Mouse (Mus musculus) embryonic facial prominence, embryonic 11.5 days (tissue): ENCODE data around the gene 1700012B07Rik. TPM values are rescaled to one million over a fixed set of nuclear protein-coding genes. Genes with fewer than 3 reads are reported as not detected.

Experiments used
- ATAC-seq: fragments of 200-750 bp; cut with Nextera tagmentation; replicated peaks from 2 replicates; pipeline ENCODE4 v1.8.0; 2017; ENCODE audit warnings: low read depth; ENCODE audit not compliant: insufficient number of reproducible peaks, low FRiP score, low TSS enrichment
- DNase-seq: peaks from one replicate; pipeline ENCODE4 v3.0.0-alpha.2; 2015; ENCODE audit warnings: low spot score
- H3K27ac ChIP-seq: fragments of 300-500 bp; sonication (generic); replicated peaks from 2 replicates; pipeline ENCODE4 v1.5.1; 2014; ENCODE audit warnings: mild to moderate bottlenecking, low read depth, low read length, control low read depth
- H3K27me3 ChIP-seq: fragments of 300-500 bp; sonication (generic); 2 replicates; pipeline ENCODE4 v1.6.1; 2014; ENCODE audit warnings: mild to moderate bottlenecking, low read length, moderate library complexity, mixed read lengths; ENCODE audit not compliant: control insufficient read depth, insufficient read depth
- H3K36me3 ChIP-seq: fragments of 300-500 bp; sonication (generic); replicated peaks from 2 replicates; pipeline ENCODE4 v1.6.1; 2014; ENCODE audit warnings: low read depth, mild to moderate bottlenecking, low read length, moderate library complexity, mixed read lengths; ENCODE audit not compliant: control insufficient read depth, insufficient read depth
- H3K4me1 ChIP-seq: fragments of 300-500 bp; sonication (generic); 2 replicates; pipeline ENCODE4 v1.6.1; 2014; ENCODE audit warnings: low read length, mixed read lengths; ENCODE audit not compliant: control insufficient read depth, insufficient read depth
- H3K4me2 ChIP-seq: fragments of 300-500 bp; sonication (generic); 2 replicates; pipeline ENCODE4 v1.6.1; 2014; ENCODE audit warnings: low read depth, mild to moderate bottlenecking, control low read depth, low read length, moderate library complexity
- H3K4me3 ChIP-seq: fragments of 300-500 bp; sonication (generic); 2 replicates; pipeline ENCODE4 v1.5.1; 2014; ENCODE audit warnings: low read depth, low read length, control low read depth
- H3K9ac ChIP-seq: fragments of 300-500 bp; sonication (generic); replicated peaks from 2 replicates; pipeline ENCODE4 v1.6.1; 2014; ENCODE audit warnings: mild to moderate bottlenecking, control low read depth, low read length
- H3K9me3 ChIP-seq: fragments of 300-500 bp; sonication (generic); replicated peaks from 2 replicates; pipeline ENCODE4 v1.6.1; 2016; ENCODE audit warnings: mild to moderate bottlenecking, low read length, inconsistent platforms, mixed read lengths; ENCODE audit not compliant: control insufficient read depth
- WGBS: fragments of 180-500 bp; shearing (Covaris S2); extraction: QIAGEN DNeasy Blood & Tissue Kit; methylation state at CpG from one replicate; pipeline ENCODE4 v1.1.7; 2014; 5-methylcytosine and 5-hydroxymethylcytosine counted together
- polyA plus RNA-seq: library from polyadenylated mRNA; unstranded; fragments of >200 nt; fragmentation: Nextera tagmentation; extraction: Ambion mirVana; gene quantifications from 2 replicates; pipeline ENCODE4 v1.2.1, GENCODE M21; 2014

Gene 1700012B07Rik
- polyA plus RNA-seq, 1 experiment from 2014 or later = not detected

DNA sequence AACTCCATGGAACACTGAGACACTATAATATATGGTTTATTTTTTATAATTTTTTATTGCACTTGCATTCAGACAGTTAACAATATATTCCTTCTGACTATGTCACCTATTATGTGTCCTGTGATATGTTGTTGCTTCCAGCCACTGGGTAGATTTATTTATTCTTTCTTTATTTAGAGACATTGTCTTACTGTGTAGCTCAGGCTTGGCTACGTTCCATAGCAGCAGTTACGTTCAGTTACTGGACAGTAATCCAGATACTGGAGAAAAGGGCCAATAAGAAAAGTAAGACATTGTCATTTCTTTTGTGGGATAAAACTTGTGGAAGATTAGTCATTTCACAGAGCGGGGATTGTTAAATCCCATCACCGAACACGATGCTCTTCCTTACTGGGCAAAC lies 2.5 kb upstream of the 1700012B07Rik start:
- ATAC-seq (no peak), DNase-seq (no peak)
- Histone ChIP-seq H3K27me3 (no peaks in the 10 kb centered on the region), H3K9me3 (no peaks in the 10 kb centered on the region), H3K4me3 (no peak overlapping the region), H3K9ac (no peak overlapping the region), H3K36me3 (no peaks in the 10 kb centered on the region), H3K4me2 (no peak overlapping the region), H3K27ac (no peak overlapping the region), H3K4me1 (no peaks in the 10 kb centered on the region)
- WGBS = 90% methylated on average over 5 of the region's 5 CpGs

DNA sequence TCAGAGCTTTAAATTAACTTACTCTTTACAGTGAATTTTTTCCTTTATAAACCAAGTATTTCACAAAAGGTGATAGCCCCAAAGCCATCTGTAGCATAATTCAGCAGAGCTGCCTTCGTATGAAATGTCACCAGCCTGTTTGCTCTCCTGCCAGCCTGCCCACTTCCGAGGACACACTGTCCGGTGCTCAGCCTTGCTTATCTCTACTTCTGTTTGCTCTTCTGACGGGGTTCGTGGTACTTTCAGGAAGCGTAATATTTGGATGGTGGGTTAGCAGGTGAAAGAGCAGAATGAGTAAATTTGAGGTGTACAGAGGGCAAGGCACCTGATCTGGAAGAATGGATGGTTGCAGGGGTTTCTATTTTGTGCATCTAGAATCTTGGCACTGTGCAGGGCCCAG lies 5.6 kb downstream of the 1700012B07Rik start:
- H3K27me3 ChIP-seq = no peaks in the 10 kb centered on the region
- H3K4me2 ChIP-seq = no peak overlapping the region
- H3K9me3 ChIP-seq = no peaks in the 10 kb centered on the region
- H3K4me1 ChIP-seq = no peaks in the 10 kb centered on the region
- H3K36me3 ChIP-seq = no peaks in the 10 kb centered on the region
- DNase-seq (no peak), ATAC-seq (no peak)
- no peak overlapping the region for H3K9ac ChIP-seq
- no peak overlapping the region for H3K4me3 ChIP-seq
- no peak overlapping the region for H3K27ac ChIP-seq
- 83% methylated on average over 6 of the region's 6 CpGs for WGBS

DNA sequence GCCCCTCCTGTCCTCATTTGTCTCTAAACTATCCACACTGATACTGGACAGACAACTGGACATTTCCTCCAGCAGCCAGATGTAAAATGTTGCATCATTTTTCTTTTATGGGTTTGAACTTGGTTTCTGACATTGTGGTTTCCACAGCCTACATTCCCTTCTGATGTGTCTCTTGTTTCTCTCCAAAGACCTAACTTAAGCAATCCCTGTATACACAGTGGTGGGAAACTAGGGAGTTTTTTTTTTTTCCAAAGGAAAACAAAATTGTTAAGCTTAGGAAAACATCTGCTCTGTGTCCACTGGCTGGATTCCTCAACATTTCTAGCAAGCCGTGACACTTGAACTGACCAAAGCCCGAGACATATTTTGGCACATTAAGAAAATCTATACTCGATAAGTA lies 10.4 kb downstream of the 1700012B07Rik start:
- Histone ChIP-seq H3K4me1 (no peaks in the 10 kb centered on the region), H3K27ac (no peak overlapping the region), H3K36me3 (no peaks in the 10 kb centered on the region), H3K9me3 (no peaks in the 10 kb centered on the region), H3K4me2 (no peak overlapping the region), H3K9ac (no peak overlapping the region), H3K27me3 (no peaks in the 10 kb centered on the region), H3K4me3 (no peak overlapping the region)
- WGBS = 61% methylated on average over 3 of the region's 3 CpGs
- DNase-seq (no peak), ATAC-seq (no peak)

DNA sequence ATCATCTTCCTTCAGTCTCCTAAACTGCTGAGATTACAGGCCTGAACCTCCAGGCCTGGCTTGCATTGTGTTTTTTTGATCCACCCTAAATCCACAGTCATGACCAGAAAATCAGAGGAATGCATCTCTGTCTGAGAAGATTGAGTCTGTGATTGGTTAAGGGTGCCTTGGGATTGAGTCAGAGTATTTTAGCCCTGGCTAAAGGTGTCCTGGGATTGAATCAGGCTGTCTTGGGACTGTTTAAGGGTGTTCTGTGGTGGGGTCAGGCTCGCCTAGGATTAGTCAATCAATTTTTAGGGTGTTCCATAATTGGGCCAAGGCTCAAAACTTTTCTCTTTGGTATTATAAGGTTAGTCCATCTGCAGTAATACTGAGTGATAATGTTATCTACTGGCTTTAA lies 10.9 kb downstream of the 1700012B07Rik start:
- 75% methylated on average over 1 of the region's 1 CpGs for WGBS
- H3K27me3 ChIP-seq = no peaks in the 10 kb centered on the region
- no peaks in the 10 kb centered on the region for H3K4me1 ChIP-seq
- no peak for DNase-seq
- H3K9me3 ChIP-seq = no peaks in the 10 kb centered on the region
- no peaks in the 10 kb centered on the region for H3K36me3 ChIP-seq
- H3K4me2 ChIP-seq = no peak overlapping the region
- ATAC-seq = no peak
- no peak overlapping the region for H3K4me3 ChIP-seq
- H3K9ac ChIP-seq = no peak overlapping the region
- no peak overlapping the region for H3K27ac ChIP-seq

DNA sequence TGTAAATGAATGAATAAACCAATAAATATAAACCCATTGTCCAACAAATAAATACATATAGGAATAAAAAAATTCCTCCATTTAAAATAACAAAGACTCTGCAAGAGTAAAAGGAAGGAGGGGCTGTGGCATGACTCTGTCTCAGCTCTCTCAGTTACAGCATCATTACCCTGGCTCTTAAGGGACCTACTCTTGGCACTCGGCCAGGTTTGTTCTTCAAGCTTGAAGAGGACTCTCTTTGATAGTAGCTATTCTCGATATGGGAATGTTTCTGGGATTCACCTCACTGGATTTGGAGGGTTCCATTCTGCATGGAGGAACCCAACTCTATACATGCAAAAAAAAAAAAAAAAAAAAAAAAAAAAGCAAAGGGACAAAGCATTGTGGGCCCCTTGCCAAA lies 16.1 kb downstream of the 1700012B07Rik start:
- DNase-seq (no peak), ATAC-seq (no peak)
- H3K36me3 ChIP-seq = no peaks in the 10 kb centered on the region
- no peaks in the 10 kb centered on the region for H3K4me1 ChIP-seq
- 86% methylated on average over 2 of the region's 2 CpGs for whole genome bisulfite sequencing
- H3K27ac ChIP-seq = no peak overlapping the region
- H3K9me3 ChIP-seq = no peaks in the 10 kb centered on the region
- no peaks in the 10 kb centered on the region for H3K27me3 ChIP-seq
- H3K9ac ChIP-seq = no peak overlapping the region
- no peak overlapping the region for H3K4me3 ChIP-seq
- no peak overlapping the region for H3K4me2 ChIP-seq

DNA sequence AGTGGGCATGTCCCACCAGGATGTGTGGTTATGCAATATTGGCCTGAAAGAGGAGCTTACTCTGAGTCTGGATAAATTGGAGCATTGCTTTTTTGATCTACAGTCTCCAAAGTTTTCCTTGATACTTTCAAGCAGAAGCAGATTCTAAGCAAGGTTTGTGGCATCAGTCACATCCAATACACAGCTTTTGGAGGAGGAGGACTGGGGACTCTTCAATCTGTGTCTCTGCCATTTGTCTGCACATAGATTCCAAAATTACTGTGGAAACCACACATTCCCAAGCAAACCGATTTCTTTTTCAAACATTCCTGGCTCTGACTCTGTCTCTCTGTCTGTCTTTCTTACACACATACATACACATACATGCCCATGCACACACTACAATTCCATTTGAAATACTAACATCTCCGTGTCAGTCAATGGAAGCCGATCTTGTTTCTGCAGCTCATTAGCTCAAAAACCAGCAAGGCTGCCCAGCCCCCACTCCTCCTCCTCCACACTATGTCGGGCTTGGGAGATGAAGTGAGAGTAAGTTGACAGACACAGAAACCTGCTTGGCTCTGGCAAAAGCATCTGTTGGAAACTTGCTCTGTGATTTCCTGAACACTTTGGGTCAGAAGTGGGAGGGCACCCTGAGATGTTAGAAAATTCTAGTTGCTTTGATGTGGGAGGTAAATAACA lies 18.5 kb downstream of the 1700012B07Rik start:
- H3K27ac ChIP-seq = no peak overlapping the region
- no peaks in the 10 kb centered on the region for H3K36me3 ChIP-seq
- H3K4me1 ChIP-seq = no peaks in the 10 kb centered on the region
- H3K4me3 ChIP-seq = no peak overlapping the region
- H3K27me3 ChIP-seq = no peaks in the 10 kb centered on the region
- 45% methylated on average over 4 of the region's 4 CpGs for WGBS
- H3K9me3 ChIP-seq = no peaks in the 10 kb centered on the region
- H3K4me2 ChIP-seq = no peak overlapping the region
- ATAC-seq = no peak
- no peak overlapping the region for H3K9ac ChIP-seq
- DNase-seq = peak; percentile 41

DNA sequence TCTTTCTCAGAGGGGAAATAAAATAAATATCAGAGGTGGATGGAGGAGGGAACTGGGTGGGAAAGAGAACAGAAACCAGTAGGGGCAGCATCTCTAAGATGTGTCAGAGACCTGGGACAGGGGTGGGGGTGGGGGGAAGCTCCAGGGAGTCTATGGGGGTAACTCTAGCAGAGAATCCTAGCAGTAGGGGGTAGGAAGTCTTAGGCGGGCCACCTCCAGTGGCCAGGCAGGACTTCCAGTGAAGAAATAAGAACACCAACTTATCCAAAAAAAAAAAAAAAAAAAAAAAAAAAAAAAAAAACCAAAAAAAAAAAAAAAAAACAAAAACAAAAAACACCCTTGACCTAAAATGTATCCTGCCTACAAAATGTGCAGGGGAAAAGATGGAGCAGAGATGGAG lies 26.3 kb downstream of the 1700012B07Rik start:
- Histone ChIP-seq H3K36me3 (no peaks in the 10 kb centered on the region), H3K27me3 (no peaks in the 10 kb centered on the region), H3K27ac (no peak overlapping the region), H3K4me3 (no peak overlapping the region), H3K4me1 (no peaks in the 10 kb centered on the region), H3K4me2 (no peak overlapping the region), H3K9me3 (no peaks in the 10 kb centered on the region), H3K9ac (no peak overlapping the region)
- WGBS = 79% methylated on average over 1 of the region's 1 CpGs
- ATAC-seq (no peak), DNase-seq (no peak)

DNA sequence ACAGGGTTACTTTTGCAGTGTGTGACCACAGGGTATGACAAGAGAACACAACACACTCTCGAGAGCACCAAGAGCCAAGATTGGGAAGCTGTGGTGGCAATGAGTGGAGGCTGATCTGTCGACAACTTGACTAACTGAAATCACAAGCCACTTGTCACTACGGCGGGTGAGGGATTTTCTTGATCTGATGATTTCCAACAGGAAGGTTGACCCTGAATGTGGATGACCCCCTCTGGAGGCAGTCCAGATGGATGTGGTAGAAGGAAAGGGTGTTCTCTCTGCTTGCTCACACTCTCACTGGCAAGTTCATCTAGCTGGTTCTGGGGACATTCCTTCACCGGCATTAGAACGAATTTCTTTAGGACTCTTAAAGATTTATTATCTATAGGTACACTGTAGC lies 30.3 kb downstream of the 1700012B07Rik start:
- Histone ChIP-seq H3K9me3 (no peaks in the 10 kb centered on the region), H3K4me2 (no peak overlapping the region), H3K27me3 (no peaks in the 10 kb centered on the region), H3K9ac (no peak overlapping the region), H3K36me3 (no peaks in the 10 kb centered on the region), H3K27ac (no peak overlapping the region), H3K4me1 (no peaks in the 10 kb centered on the region), H3K4me3 (no peak overlapping the region)
- no peak for DNase-seq
- no peak for ATAC-seq
- WGBS = 84% methylated on average over 6 of the region's 6 CpGs
